Mouse (Mus musculus) kidney, adult 2 months (tissue): Measurements from ENCODE around the gene Rin1.

Experiments
- CTCF ChIP-seq: fragments of 200-500 bp; conservative IDR thresholded peaks from 2 replicates; pipeline ENCODE4 v1.5.1; 2011; ENCODE audit warnings: low read depth, mild to moderate bottlenecking, control low read depth, low read length, moderate library complexity, mixed read lengths; ENCODE audit not compliant: insufficient read depth, insufficient read length
- POLR2A ChIP-seq: fragments of 200-500 bp; IDR thresholded peaks from one replicate; pipeline ENCODE4 v1.6.1; 2011; ENCODE audit warnings: low read depth, low read length, control low read depth

GRCm38 (mm10) chr19:5083961-5084833, 33.9 kb downstream of the Rin1 start:
- no peak for TF ChIP-seq CTCF
- no peak for TF ChIP-seq POLR2A
